Mouse (Mus musculus) heart, adult 2 months (tissue): ENCODE data around the gene Mrtfa.

ENCODE experiments used
- CTCF ChIP-seq: fragments of 200-600 bp; IDR thresholded peaks from 2 replicates; pipeline ENCODE4 v1.8.1; 2022; ENCODE audit warnings: antibody characterized with exemption, mild to moderate bottlenecking, moderate library complexity
- EP300 ChIP-seq: fragments of 200-500 bp; IDR thresholded peaks from 2 replicates; pipeline ENCODE4 v1.6.1; 2011; ENCODE audit warnings: low read depth, low read length, control low read depth; ENCODE audit not compliant: insufficient read depth
- POLR2A ChIP-seq: fragments of 200-500 bp; IDR thresholded peaks from 2 replicates; pipeline ENCODE4 v1.6.1; 2011; ENCODE audit warnings: mild to moderate bottlenecking, low read depth, low read length, control low read depth; ENCODE audit not compliant: insufficient read depth

DNA sequence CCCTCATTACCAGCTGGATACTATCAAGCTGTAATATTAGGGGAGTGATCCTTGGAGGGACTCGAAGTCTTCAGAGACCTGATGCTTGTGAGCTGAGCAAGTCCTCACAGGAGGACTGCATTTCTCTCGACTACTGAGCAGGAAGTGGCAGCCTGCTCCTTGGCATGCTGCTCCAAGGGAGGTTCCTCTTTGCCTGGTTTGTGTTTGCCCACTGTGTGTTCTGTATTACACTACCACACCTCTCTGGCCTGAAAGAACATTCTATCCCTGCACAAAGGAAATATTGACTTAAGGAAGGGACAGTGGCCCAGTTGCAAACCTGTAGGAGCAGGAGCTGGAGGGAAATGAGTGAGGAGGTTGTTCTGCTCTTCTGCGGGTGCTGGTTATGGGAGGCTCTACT lies 200.8 kb downstream of the Mrtfa start:
- TF ChIP-seq CTCF (no peak), POLR2A (no peak), EP300 (no peak)
